Mouse (Mus musculus) myocyte (in vitro differentiated cells): ENCODE data around the gene Hsp90aa1.

Experiments used
- CEBPB ChIP-seq: IDR thresholded peaks from 2 replicates; pipeline ENCODE4 v1.6.1; 2011; ENCODE audit warnings: mild to moderate bottlenecking, moderate library complexity; ENCODE audit not compliant: poor library complexity, insufficient read depth, severe bottlenecking
- E2F4 ChIP-seq: IDR thresholded peaks from one replicate; pipeline ENCODE4 v1.6.1; 2011; ENCODE audit warnings: mild to moderate bottlenecking, control low read depth, moderate library complexity; ENCODE audit not compliant: insufficient read depth
- MAX ChIP-seq: IDR thresholded peaks from one replicate; pipeline ENCODE4 v1.6.1; 2011; ENCODE audit warnings: low read depth, mild to moderate bottlenecking, control low read depth
- MYOG ChIP-seq, 3 experiments: IDR thresholded peaks; one replicate each; pipeline ENCODE4 v1.6.1; 2011; ENCODE audit warnings: control low read depth in 2 of 3, low read depth in 2 of 3, mild to moderate bottlenecking in 2 of 3; ENCODE audit not compliant: insufficient read length in 2 of 3, control insufficient read depth in 1 of 3, insufficient read depth in 1 of 3
- POLR2A ChIP-seq: IDR thresholded peaks from one replicate; pipeline ENCODE4 v1.6.1; 2011; ENCODE audit warnings: low read depth, mild to moderate bottlenecking, control low read depth, moderate library complexity; ENCODE audit not compliant: insufficient read length
- POLR2AphosphoS2 ChIP-seq: IDR thresholded peaks from one replicate; pipeline ENCODE4 v1.6.1; 2011; ENCODE audit warnings: low read depth, control low read depth; ENCODE audit not compliant: insufficient read length
- SRF ChIP-seq: IDR thresholded peaks from one replicate; pipeline ENCODE4 v1.6.1; 2011; ENCODE audit warnings: low read depth; ENCODE audit not compliant: control insufficient read depth, insufficient read length
- TCF12 ChIP-seq: IDR thresholded peaks from one replicate; pipeline ENCODE4 v1.6.1; 2011; ENCODE audit warnings: mild to moderate bottlenecking, control low read depth; ENCODE audit not compliant: poor library complexity, insufficient read depth, severe bottlenecking
- USF1 ChIP-seq: IDR thresholded peaks from one replicate; pipeline ENCODE4 v1.6.1; 2011; ENCODE audit warnings: low read depth, mild to moderate bottlenecking, control low read depth, moderate library complexity

DNA sequence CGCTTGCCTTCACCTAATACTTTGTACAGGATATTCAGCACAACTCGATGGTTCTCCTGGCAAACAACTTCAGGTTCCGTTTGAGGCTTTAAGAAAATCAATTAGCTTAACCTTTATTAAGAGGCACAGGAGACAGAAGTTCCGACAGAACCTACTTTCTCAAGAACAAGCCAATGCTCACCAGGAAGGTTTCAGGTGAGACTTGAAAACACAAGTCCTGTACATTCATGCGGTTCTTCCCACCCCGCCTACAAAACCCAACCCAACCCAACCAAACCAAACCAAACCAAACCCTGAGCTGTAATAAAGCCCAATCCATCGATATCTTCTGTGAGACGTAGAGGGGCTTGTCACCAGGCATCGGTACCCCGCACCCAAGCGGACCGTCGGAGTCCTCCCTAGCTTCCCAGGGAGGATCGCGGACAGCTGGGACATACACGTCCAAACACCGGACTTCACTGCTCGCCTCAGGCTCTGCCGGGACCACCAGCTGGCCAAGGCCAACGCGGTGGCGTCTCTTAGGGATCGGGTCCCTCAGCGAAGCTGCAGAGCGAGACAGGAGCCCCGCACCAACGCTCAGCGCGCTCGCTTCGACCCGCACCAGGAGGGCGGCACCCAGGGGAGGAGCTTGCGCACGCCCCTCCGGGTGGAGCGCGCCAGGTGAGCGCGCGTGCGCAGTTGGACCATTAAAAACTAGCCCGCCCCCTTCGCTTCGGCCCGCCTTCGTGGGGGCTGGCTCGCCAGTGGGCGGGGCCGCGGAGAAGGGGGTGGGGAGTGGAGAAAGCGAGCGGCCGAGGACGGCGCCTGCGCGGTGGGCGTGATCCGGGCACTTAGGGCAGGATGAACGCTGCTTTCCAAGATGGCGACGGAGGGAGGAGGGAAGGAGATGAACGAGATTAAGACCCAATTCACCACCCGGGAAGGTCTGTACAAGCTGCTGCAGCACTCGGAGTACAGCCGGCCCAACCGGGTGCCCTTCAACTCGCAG lies 34.9 kb upstream of the Hsp90aa1 start, which contains the start of gene Wdr20:
- TF ChIP-seq E2F4, result no peak
- no peak for TF ChIP-seq CEBPB
- peak; percentile 84 for TF ChIP-seq POLR2A
- no peak for TF ChIP-seq TCF12
- no peak for TF ChIP-seq MAX
- TF ChIP-seq MYOG (IDR thresholded peaks at IDR 0.05; ENCODE audit: control insufficient read depth in 1 of 3, insufficient read depth in 1 of 3, insufficient read length in 2 of 3, low read depth in 2 of 3), result no peak
- TF ChIP-seq POLR2AphosphoS2, result peak; percentile 65
- TF ChIP-seq USF1, result no peak
- peak; percentile 58 for TF ChIP-seq SRF
